Mouse (Mus musculus): ENCODE measurements around the gene Snx7. TPM values are rescaled to one million over a fixed set of nuclear protein-coding genes. Genes with fewer than 3 reads are reported as not detected.
A peak's percentile ranks its signal among the peaks of the same experiment; 100 is the strongest.

Gene Snx7
- polyA plus RNA-seq, 1 experiment from 2014 or later: 19.5 TPM

GRCm38 (mm10) chr3:117812135-117812534, 56.6 kb downstream of the Snx7 start:
- Histone ChIP-seq H3K4me3 (no peak overlapping the region), H3K9ac (no peak overlapping the region), H3K9me3 (no peaks in the 10 kb centered on the region), H3K4me1 (no peaks in the 10 kb centered on the region), H3K4me2 (replicated peaks) (no peak overlapping the region), H3K36me3 (no peaks in the 10 kb centered on the region), H3K27me3 (no peaks in the 10 kb centered on the region), H3K27ac (no peak overlapping the region)
- 0 out of 2 replicates have a peak, but pooled peaks have one; percentile 62 for ATAC-seq (ENCODE audit: insufficient number of reproducible peaks, insufficient read depth, low FRiP score, low TSS enrichment)
- WGBS: 61% methylated on average over 4 of the region's 4 CpGs

- Histone ChIP-seq H3K9ac (no peak overlapping the region), H3K27me3 (no peaks in the 10 kb centered on the region), H3K4me3 (no peak overlapping the region), H3K27ac (no peak overlapping the region), H3K9me3 (no peaks in the 10 kb centered on the region), H3K36me3 (no peaks in the 10 kb centered on the region), H3K4me2 (replicated peaks) (no peak overlapping the region), H3K4me1 (peaks cover 10% of the 10 kb centered on the region; the same call in 1 of the 2 replicates)
- no peak for ATAC-seq (ENCODE audit: insufficient number of reproducible peaks, insufficient read depth, low FRiP score, low TSS enrichment)
- WGBS: 88% methylated on average over 6 of the region's 6 CpGs
Measured at GRCm38 (mm10) chr3:117805782-117806181, 63.0 kb downstream of the Snx7 start.

- Histone ChIP-seq H3K4me1 (no peaks in the 10 kb centered on the region), H3K36me3 (no peaks in the 10 kb centered on the region), H3K27me3 (no peaks in the 10 kb centered on the region), H3K27ac (no peak overlapping the region), H3K9ac (no peak overlapping the region), H3K9me3 (no peaks in the 10 kb centered on the region), H3K4me2 (replicated peaks) (no peak overlapping the region), H3K4me3 (no peak overlapping the region)
- ATAC-seq (ENCODE audit: insufficient number of reproducible peaks, insufficient read depth, low FRiP score, low TSS enrichment): no peak
Measured at GRCm38 (mm10) chr3:117794501-117794900, 74.2 kb downstream of the Snx7 start.

GRCm38 (mm10) chr3:117791951-117792350, 76.8 kb downstream of the Snx7 start:
- Histone ChIP-seq H3K4me1 (no peaks in the 10 kb centered on the region), H3K27ac (no peak overlapping the region), H3K27me3 (no peaks in the 10 kb centered on the region), H3K36me3 (no peaks in the 10 kb centered on the region), H3K9ac (no peak overlapping the region), H3K4me3 (no peak overlapping the region), H3K9me3 (no peaks in the 10 kb centered on the region), H3K4me2 (replicated peaks) (no peak overlapping the region)
- WGBS: 51% methylated on average over 4 of the region's 4 CpGs
- ATAC-seq (ENCODE audit: insufficient number of reproducible peaks, insufficient read depth, low FRiP score, low TSS enrichment): no peak

GRCm38 (mm10) chr3:117791273-117791672, 77.5 kb downstream of the Snx7 start:
- no peak for ATAC-seq (ENCODE audit: insufficient number of reproducible peaks, insufficient read depth, low FRiP score, low TSS enrichment)
- no peak overlapping the region for H3K27ac ChIP-seq
- no peak overlapping the region for H3K4me2 ChIP-seq (replicated peaks)
- H3K36me3 ChIP-seq: no peaks in the 10 kb centered on the region
- 87% methylated on average over 2 of the region's 2 CpGs for WGBS
- H3K9ac ChIP-seq: no peak overlapping the region
- H3K27me3 ChIP-seq: no peaks in the 10 kb centered on the region
- H3K4me1 ChIP-seq: no peaks in the 10 kb centered on the region
- H3K9me3 ChIP-seq: no peaks in the 10 kb centered on the region
- H3K4me3 ChIP-seq: no peak overlapping the region

GRCm38 (mm10) chr3:117788800-117789693, 79.7 kb downstream of the Snx7 start:
- ATAC-seq (ENCODE audit: insufficient number of reproducible peaks, insufficient read depth, low FRiP score, low TSS enrichment): no peak
- no peaks in the 10 kb centered on the region for H3K4me1 ChIP-seq
- no peak overlapping the region for H3K9ac ChIP-seq
- no peaks in the 10 kb centered on the region for H3K27me3 ChIP-seq
- H3K36me3 ChIP-seq: no peaks in the 10 kb centered on the region
- H3K4me2 ChIP-seq (replicated peaks): no peak overlapping the region
- H3K9me3 ChIP-seq: no peaks in the 10 kb centered on the region
- no peak overlapping the region for H3K4me3 ChIP-seq
- 70% methylated on average over 14 of the region's 14 CpGs for WGBS
- H3K27ac ChIP-seq: no peak overlapping the region

- Histone ChIP-seq H3K27ac (no peak overlapping the region), H3K36me3 (no peaks in the 10 kb centered on the region), H3K4me1 (no peaks in the 10 kb centered on the region), H3K9ac (no peak overlapping the region), H3K4me3 (no peak overlapping the region), H3K27me3 (no peaks in the 10 kb centered on the region), H3K9me3 (no peaks in the 10 kb centered on the region), H3K4me2 (replicated peaks) (no peak overlapping the region)
- no peak for ATAC-seq (ENCODE audit: insufficient number of reproducible peaks, insufficient read depth, low FRiP score, low TSS enrichment)
- WGBS: 49% methylated on average over 6 of the region's 6 CpGs
Measured at GRCm38 (mm10) chr3:117787247-117787646, 81.5 kb downstream of the Snx7 start.

GRCm38 (mm10) chr3:117752151-117752757, 116.5 kb downstream of the Snx7 start:
- H3K9ac ChIP-seq: no peak overlapping the region
- no peak overlapping the region for H3K4me3 ChIP-seq
- no peaks in the 10 kb centered on the region for H3K27me3 ChIP-seq
- H3K36me3 ChIP-seq: no peaks in the 10 kb centered on the region
- 66% methylated on average over 5 of the region's 5 CpGs for WGBS
- no peaks in the 10 kb centered on the region for H3K9me3 ChIP-seq
- no peak overlapping the region for H3K4me2 ChIP-seq (replicated peaks)
- H3K27ac ChIP-seq: no peak overlapping the region
- ATAC-seq (ENCODE audit: insufficient number of reproducible peaks, insufficient read depth, low FRiP score, low TSS enrichment): no peak
- no peaks in the 10 kb centered on the region for H3K4me1 ChIP-seq

GRCm38 (mm10) chr3:117751665-117752064, 117.1 kb downstream of the Snx7 start:
- H3K4me2 ChIP-seq (replicated peaks): no peak overlapping the region
- H3K27ac ChIP-seq: no peak overlapping the region
- H3K9me3 ChIP-seq: no peaks in the 10 kb centered on the region
- H3K4me3 ChIP-seq: no peak overlapping the region
- H3K9ac ChIP-seq: no peak overlapping the region
- 55% methylated on average over 2 of the region's 2 CpGs for WGBS
- no peaks in the 10 kb centered on the region for H3K36me3 ChIP-seq
- H3K4me1 ChIP-seq: no peaks in the 10 kb centered on the region
- ATAC-seq (ENCODE audit: insufficient number of reproducible peaks, insufficient read depth, low FRiP score, low TSS enrichment): no peak
- H3K27me3 ChIP-seq: no peaks in the 10 kb centered on the region

- no peaks in the 10 kb centered on the region for H3K4me1 ChIP-seq
- H3K9me3 ChIP-seq: no peaks in the 10 kb centered on the region
- no peak overlapping the region for H3K4me2 ChIP-seq (replicated peaks)
- no peak for ATAC-seq (ENCODE audit: insufficient number of reproducible peaks, insufficient read depth, low FRiP score, low TSS enrichment)
- no peak overlapping the region for H3K27ac ChIP-seq
- H3K4me3 ChIP-seq: no peak overlapping the region
- WGBS: 85% methylated on average over 3 of the region's 3 CpGs
- H3K27me3 ChIP-seq: no peaks in the 10 kb centered on the region
- no peak overlapping the region for H3K9ac ChIP-seq
- H3K36me3 ChIP-seq: no peaks in the 10 kb centered on the region
Measured at GRCm38 (mm10) chr3:117749256-117749655, 119.5 kb downstream of the Snx7 start.

- 65% methylated on average over 5 of the region's 5 CpGs for WGBS
- H3K27me3 ChIP-seq: no peaks in the 10 kb centered on the region
- H3K4me2 ChIP-seq (replicated peaks): no peak overlapping the region
- no peaks in the 10 kb centered on the region for H3K4me1 ChIP-seq
- H3K9me3 ChIP-seq: no peaks in the 10 kb centered on the region
- ATAC-seq (ENCODE audit: insufficient number of reproducible peaks, insufficient read depth, low FRiP score, low TSS enrichment): no peak
- H3K36me3 ChIP-seq: no peaks in the 10 kb centered on the region
- no peak overlapping the region for H3K9ac ChIP-seq
- H3K27ac ChIP-seq: no peak overlapping the region
- H3K4me3 ChIP-seq: no peak overlapping the region
Measured at GRCm38 (mm10) chr3:117739760-117740159, 129.0 kb downstream of the Snx7 start.

GRCm38 (mm10) chr3:117732661-117733060, 136.1 kb downstream of the Snx7 start:
- H3K36me3 ChIP-seq: no peaks in the 10 kb centered on the region
- 79% methylated on average over 4 of the region's 4 CpGs for WGBS

More at GRCm38 (mm10) chr3:117732661-117733060, 136.1 kb downstream of the Snx7 start:
- Histone ChIP-seq H3K9ac (no peak overlapping the region), H3K27me3 (no peaks in the 10 kb centered on the region), H3K9me3 (no peaks in the 10 kb centered on the region), H3K4me2 (replicated peaks) (no peak overlapping the region), H3K4me3 (no peak overlapping the region), H3K4me1 (no peaks in the 10 kb centered on the region), H3K27ac (no peak overlapping the region)
- ATAC-seq (ENCODE audit: insufficient number of reproducible peaks, insufficient read depth, low FRiP score, low TSS enrichment): no peak

Data from embryonic facial prominence, embryonic 12.5 days (tissue).